Mouse (Mus musculus) cerebellum, adult 2 months (tissue): ENCODE results near the gene Plekhb1.

Experiments used
- CTCF ChIP-seq: fragments of 200-500 bp; IDR thresholded peaks from 2 replicates; pipeline ENCODE4 v1.5.1; 2011; ENCODE audit warnings: low read depth, mild to moderate bottlenecking, control low read depth, low read length, moderate library complexity, borderline replicate concordance; ENCODE audit not compliant: insufficient read depth
- POLR2A ChIP-seq: fragments of 200-500 bp; IDR thresholded peaks from 2 replicates; pipeline ENCODE4 v1.6.1; 2011; ENCODE audit warnings: low read length, control low read depth, borderline replicate concordance; ENCODE audit not compliant: insufficient read depth

- no peak for TF ChIP-seq CTCF
- no peak for TF ChIP-seq POLR2A
Observed at GRCm38 (mm10) chr7:100651011-100651410, 11.2 kb downstream of the Plekhb1 start.
